Mouse (Mus musculus): Measurements from ENCODE around the gene Arhgap22. TPM values are rescaled to one million over a fixed set of nuclear protein-coding genes. Genes with fewer than 3 reads are reported as not detected.

Arhgap22 gene
- total RNA-seq, 2 experiments from 2014 or later: 3.6 to 5.3 TPM

GRCm38 (mm10) chr14:33369375-33369774 is 155.5 kb downstream of the Arhgap22 start:
- DNase-seq: no peak

DNA sequence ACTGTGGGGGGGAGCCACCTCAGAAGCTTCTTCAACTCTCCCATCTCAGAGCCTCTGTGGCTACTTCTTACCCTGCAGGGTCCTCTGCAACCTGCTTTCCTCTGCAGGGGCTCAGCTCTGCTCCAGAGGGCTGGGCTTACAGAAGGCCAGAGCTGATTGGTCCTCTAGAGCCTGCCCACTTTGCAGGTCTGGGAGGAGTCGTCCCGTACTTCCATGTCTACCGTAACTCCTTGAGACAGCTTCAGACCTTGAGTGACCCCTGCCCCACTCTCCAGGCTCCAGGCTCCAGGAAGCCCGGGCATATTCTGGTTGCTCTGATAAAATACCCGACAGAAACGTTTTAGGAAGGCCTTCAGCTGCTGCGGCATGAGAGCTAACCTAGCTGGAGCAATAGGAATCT is 156.2 kb downstream of the Arhgap22 start:
- DNase-seq: no peak

GRCm38 (mm10) chr14:33371248-33371647 is 157.4 kb downstream of the Arhgap22 start:
- DNase-seq: peak; percentile 69 to 77

DNA sequence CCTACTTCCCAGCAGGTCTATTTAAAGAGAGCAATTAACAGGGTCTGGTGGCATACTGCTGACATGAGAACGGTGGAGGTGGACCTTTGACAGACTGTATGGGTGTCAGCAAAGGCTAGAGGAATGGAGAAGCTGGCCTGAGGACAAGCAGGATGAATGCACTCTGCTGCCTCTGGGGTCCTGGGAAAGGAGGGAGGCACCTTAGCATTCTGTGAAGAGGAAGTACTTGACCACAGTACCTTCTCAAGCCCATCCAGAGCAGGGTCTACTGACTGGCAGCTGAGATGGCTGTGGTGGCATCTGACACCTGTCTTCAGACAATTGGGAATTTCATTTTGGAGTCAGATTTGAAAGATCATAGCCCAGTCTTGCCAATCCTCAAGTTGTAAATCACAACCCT is 159.4 kb downstream of the Arhgap22 start:
- DNase-seq: no peak

DNA sequence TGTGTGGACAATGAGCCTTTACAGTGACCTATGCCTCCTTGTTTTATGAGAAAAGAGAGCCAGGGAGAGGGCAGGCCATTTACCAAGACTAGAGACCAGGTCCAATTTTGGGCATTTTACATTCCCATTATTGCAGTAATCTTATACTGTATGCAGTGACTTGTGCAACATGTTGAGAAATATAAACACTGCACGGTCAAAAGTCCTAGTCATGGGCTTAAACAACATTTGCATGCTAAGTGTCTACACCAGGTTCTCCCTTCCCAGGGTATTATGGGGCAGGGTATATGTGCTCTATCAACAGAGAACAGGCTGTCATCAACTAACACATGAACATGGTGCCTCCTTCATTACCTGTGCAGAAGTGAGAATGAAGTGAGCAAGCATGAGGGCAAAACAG is 160.3 kb downstream of the Arhgap22 start:
- DNase-seq: no peak

GRCm38 (mm10) chr14:33377211-33377610 is 163.4 kb downstream of the Arhgap22 start:
- no peak for DNase-seq

DNA sequence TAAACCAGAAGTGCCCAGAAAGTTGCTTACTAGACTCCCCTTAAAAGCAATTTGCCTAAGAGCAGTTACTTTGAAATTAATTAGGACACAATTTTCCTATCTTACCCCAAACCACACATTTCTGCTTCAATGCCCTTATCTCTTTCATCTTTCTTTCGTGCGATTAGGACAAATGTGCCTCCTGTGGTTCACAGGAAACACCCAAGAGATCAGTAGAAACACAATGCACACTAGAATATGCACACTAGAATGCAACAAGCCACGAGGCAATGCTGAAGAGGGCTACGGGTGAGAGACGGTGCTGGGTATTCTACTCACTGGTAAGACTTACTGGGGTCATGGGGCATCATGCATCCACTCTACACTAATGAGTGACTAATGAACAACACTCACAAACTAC is 164.9 kb downstream of the Arhgap22 start:
- DNase-seq: no peak

DNA sequence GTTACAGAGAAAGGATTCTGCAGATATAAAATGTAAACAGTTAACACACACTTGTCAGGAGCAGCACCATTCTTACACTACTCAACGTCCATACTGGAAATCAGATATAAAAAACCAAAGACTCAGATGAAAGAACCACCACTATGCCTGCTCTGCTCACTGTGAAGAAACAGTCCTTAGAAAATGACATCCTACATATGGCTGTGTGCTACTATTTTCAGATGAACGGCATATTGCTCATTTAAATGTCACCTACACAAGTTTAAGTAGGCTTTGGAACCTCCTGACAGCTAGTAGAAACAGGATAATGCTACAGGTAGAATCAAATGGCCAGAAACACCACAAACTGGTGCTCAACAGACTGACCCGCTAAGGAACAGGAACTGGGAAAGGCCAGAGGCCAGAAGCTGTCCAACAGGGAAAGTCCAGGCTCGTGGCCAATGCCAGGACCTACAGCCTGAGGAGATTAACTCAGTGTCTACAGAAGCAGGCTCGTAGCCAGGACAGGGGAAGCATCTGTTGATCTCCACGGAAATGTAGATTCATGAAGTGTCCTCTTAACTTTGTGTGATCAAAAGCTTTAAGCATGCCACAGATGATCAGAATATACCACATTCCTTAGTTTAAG is 167.1 kb downstream of the Arhgap22 start:
- no peak for DNase-seq

GRCm38 (mm10) chr14:33398065-33398860 is 184.4 kb downstream of the Arhgap22 start:
- no peak for DNase-seq

- DNase-seq: no peak
Observed at GRCm38 (mm10) chr14:33400019-33400418, 186.2 kb downstream of the Arhgap22 start.

GRCm38 (mm10) chr14:33402331-33402730 is 188.5 kb downstream of the Arhgap22 start:
- peak in 1 of 2 experiments; percentile 8 for DNase-seq

DNA sequence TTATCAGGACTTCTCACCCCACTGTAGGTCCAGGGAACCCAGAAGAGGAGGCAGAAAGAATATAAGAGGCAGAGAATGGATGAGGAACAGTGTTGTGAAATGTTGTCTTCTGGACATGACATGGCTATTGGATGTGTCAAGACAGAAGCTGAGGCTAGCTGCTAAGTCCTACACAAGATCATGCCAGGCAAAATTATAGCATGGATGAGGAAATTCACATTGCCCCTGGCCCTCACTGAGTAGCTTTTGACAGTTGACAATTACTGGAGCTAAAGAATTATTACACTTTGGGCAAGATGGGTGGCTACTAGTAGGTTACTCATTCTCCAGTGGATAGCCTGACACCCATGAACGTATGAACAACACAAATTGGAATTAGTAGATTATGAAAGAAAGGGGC is 201.9 kb downstream of the Arhgap22 start:
- no peak for DNase-seq

DNA sequence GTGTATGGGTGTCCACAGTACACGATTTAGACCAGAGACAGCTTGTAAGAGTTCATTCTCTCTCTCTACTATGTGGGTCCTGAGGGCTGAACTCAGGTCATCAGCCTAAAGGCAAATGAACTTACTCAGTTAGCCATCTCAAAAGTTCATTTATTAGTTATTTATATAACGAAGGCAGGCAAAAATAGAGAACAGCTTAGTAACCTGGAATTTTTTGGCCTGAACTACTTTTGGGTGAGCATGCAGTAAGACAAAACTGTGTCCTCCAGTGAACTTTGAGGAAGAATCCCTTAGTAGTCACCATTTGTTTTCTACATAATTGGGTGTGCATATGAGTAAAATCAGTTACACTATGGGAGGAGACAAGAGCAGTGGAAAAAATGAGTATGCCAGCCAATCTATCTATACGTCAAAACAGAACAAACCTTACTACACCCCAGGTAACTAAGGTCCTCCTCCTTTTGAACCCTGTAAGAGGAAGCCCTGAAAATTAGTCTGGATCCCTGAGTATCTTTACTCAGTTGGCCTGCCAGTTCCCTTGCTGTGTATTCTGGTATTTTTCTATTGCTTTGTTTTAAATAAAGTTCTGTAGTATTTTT is 204.6 kb downstream of the Arhgap22 start:
- no peak for DNase-seq

Other genes starting within 250 kb of the Arhgap22 start
- gene Lrrc18, start 222.6 kb upstream of the Arhgap22 start, total RNA-seq (2021): under 1 TPM; 0.50 to 0.79 TPM
- 1 to 10 TPM; 1.6 to 4.5 TPM for gene Wdfy4, start 28.5 kb upstream of the Arhgap22 start, total RNA-seq (2021)
- gene Mapk8, start 233.1 kb downstream of the Arhgap22 start, total RNA-seq (2021): 10 to 100 TPM; 26.1 to 26.4 TPM